Mouse (Mus musculus): ENCODE data around the gene Ppp2r5d. TPM values are rescaled to one million over a fixed set of nuclear protein-coding genes. Genes with fewer than 3 reads are reported as not detected.

Gene Ppp2r5d
- total RNA-seq (2021), result 10 to 100 TPM; 81.2 to 91.0 TPM

DNA sequence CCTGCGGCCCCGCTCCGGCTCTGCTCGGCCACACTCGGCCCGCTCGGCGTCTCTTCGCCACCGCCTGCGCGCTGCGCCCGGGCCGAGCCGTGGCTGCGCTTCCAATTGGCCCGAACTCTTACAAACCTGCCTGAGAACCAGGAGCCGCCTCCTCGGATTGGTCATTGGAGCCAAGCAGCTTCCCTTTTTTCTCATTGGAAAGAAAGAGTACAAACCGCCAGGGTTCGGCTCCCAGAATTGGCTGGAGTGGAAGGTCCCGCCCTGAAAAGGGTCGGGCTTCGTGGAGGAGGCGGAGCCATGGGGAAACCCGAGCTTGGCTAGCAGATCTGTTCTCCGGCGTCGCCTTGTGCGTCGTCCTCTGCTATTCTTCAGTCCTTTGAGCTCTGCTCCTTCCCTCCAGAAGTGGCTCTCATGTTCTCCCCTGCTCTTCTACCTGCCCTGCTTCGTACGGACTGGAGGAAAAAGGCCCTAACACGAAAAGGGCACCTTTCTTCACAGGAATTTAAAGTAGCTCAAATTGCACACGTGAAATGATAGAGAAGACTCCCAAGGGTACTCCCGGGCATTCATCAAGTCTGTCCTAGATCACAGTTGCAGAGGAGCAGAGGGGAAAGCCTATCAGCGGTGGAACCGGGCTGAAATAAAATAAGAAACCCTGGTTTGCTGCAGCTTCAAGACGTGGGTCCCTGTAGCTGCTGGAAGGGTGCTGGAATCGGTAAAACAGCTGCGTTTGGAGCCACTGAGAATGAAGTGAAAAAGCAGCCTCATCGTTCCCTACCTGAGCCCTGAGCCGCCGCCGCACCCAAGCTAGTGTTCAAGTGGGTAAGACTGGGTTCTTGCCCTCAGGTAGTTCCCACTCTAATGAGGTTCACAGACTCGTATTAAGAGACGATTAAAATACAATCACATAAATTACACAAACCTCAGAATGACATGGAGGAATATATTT, at the start of gene Ppp2r5d:
Ppp2r5d (minus strand) TSS at position 225 of the 949 bp plus-strand sequence.
- intact Hi-C loops (cut with DNase I), result loop anchor here (2.0 kb wide), 1 partner anchor 24 kb away; the partner anchor contains the start of gene Klhdc3
- DNase-seq (ENCODE audit: low spot score in 2 of 2), result peak; percentile 95 to 99

DNA sequence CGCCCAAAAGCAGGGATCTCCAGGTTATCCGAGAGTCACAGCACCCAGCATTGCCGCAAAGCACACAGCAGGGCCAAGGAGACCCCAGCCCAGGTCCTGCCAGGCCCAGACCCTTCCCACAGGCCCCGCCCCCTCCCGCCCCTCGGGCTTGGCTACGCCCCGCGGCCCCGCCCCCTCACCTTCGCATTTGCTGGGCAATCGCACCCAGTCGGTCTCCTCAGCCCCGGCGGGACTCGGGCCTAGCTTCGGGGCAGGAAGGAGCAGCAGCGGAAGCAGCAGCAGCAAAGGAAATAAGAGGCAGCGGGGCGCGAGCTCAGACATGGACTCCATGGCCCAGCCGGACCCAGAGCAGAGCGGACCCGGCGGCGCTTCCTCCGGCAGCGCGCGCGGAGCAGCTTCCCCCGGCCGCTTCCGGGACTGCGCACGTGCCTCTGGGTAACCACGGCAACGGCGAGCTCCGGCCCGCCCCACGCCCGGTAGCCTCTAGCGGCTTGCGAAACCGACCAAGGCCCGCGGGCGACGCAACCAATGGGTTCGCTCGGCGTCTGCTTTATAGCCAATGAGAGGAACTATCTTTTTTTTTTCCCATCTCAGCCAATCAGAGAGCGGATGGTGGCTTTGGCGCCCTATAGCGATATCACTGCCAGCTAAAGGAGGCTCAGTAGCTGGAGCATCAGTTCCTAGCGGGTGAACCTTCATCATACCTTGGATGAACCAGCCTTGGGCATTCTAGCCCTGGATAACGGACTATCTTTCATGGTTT, 47.1 kb upstream of the Ppp2r5d start, which contains the start of gene Cnpy3:
Cnpy3 (minus strand) TSS at position 421 of the 763 bp plus-strand sequence.
- peak; percentile 98 to 99 for DNase-seq (ENCODE audit: low spot score in 2 of 2)
- intact Hi-C loops (cut with DNase I), result loop anchor here (2.0 kb wide), 1 partner anchor 21 kb away; the partner anchor contains the start of gene 2310039H08Rik

DNA sequence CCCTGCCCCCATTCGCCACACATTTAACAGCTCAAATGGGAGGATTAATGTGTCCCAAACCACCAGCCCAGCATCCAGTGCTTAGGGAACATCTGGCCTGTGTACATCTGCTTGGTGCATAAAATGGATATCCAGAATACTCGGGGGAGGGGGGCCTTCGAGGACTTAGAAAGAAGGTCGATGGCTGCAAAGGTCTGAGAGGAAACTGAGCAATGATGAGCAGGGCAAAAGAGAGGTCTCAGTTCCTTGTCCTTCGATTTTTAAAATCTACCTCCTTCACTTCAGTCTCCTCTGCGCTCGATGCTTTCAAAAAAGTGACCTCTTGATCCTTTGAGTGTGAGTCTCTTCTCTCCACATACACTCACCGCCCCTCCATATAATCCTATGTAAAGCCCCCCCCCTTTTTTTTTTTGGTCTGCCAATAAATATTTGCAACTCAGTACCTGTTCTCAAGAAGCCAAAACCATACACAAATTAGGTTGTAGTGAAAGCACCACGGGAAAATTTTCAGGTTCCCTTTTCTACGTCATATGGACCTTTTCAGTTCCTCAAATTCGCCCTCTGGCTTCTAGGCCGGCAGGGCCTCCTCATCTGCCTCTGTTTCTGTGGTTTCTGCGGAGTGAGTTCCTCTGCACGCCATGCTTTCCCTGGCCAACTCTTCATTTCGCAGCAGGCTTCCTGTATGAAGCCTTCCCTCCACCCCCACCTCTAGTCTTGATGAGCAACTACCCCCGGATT, 46.3 kb upstream of the Ppp2r5d start:
- DNase-seq (ENCODE audit: low spot score in 2 of 2), result peak in 1 of 2 experiments; percentile 73
- intact Hi-C loops (cut with DNase I), result loop anchor here (2.0 kb wide), 1 partner anchor 22 kb away; the partner anchor contains the start of gene 2310039H08Rik

DNA sequence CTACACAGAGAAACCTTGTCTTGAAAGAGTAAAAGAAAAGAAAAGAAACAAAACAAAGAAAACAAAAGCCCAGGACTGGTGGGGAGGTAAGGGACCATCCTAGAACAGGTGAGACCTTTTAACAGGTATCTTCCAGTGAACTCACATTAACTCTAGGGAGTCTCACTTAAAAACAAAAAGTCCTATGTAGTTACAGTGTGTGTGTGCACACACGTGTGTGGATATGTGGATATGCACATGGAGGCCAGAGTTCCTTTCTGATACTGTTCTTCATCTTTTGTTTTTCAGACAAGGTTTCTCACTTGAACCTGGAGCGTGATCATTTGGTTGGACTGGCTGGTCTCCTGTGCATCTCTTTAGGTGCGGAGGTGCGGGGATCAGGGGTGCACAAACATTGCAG, 45.7 kb upstream of the Ppp2r5d start:
- intact Hi-C loops (cut with DNase I), result loop anchor here (2.0 kb wide), 1 partner anchor 22 kb away; the partner anchor contains the start of gene 2310039H08Rik
- DNase-seq (ENCODE audit: low spot score in 2 of 2), result no peak

DNA sequence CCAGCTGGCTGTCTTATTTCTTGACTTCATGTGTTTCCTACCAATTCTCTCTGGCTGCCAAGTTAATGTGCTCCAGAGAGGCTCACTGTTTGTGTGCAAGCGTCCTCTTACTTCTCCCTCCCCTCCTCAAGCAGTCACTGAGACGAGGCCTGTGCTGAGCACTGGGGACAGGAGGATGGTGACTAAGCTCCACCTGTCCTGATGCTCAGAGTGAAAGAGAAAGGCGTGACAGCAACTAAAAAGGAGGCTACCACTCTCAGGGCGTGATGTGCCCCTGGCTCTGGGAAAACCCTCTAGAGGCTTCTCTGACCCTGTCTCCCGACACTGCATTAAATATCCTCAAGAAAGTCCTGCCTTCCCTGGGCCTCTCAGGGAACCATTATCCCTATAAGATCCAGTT, 44.4 kb upstream of the Ppp2r5d start:
- intact Hi-C loops (cut with DNase I), result no loop called here
- no peak for DNase-seq (ENCODE audit: low spot score in 2 of 2)

DNA sequence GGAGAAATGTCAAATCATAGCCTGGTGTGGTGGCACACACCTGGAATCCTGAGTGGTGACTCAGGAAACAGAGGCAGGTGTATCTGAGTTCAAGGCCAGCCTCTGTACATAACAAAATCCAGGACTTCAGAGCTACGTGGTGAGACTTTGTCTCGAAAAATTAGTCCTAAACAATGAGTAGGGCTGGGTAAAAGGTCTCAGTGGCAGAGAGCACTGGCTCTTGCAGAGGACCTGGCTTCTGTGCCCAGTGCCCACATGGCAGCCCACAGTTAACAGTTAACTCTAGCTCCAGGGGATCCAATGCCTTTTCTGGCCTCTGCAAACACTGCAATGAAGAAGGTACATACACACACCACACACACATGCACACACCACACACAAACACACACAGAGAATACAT, 42.9 kb upstream of the Ppp2r5d start:
- intact Hi-C loops (cut with DNase I), result no loop called here
- no peak for DNase-seq (ENCODE audit: low spot score in 2 of 2)

DNA sequence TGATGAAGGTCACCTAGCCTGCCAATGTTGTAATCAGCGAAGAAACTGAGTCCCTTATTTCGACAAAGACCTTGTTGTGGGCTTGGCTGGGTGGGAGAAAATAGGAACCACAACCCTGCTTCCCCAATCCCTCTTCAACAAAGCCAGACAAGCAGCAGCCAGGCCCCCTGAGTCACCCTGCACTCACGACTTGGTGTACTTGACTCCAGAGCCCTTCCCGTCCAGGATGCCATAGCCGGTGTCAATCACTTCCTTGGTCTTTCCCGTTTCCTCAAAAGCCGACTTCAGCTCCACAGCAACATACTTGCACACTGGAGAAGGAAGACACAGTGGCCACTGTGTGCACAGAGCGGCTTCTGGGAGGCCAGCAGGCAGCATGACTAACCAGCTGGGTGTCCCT, 42.3 kb upstream of the Ppp2r5d start:
- intact Hi-C loops (cut with DNase I), result no loop called here

DNA sequence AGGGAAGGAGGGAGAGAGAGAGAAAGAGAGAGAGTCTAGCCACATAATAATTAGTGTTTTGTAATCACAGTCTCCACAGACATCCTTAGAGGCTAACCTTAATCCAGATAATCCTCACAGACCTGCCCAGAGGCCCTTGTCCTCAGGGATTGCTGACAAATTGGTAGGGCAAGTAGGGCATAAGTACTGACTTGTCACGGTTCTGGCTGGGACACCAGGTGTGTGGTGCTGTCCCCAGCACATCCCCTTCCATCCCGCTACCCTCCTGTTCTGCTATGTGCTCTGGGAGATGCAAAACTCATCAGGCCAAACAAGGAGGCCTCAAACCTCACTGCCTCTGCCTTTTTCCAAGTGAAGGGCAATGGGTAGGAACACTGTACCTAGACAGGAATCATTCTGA, 40.6 kb upstream of the Ppp2r5d start:
- intact Hi-C loops (cut with DNase I), result no loop called here
- DNase-seq (ENCODE audit: low spot score in 2 of 2), result no peak

More for the DNA sequence above, 42.3 kb upstream of the Ppp2r5d start:
- DNase-seq (ENCODE audit: low spot score in 2 of 2), result no peak

DNA sequence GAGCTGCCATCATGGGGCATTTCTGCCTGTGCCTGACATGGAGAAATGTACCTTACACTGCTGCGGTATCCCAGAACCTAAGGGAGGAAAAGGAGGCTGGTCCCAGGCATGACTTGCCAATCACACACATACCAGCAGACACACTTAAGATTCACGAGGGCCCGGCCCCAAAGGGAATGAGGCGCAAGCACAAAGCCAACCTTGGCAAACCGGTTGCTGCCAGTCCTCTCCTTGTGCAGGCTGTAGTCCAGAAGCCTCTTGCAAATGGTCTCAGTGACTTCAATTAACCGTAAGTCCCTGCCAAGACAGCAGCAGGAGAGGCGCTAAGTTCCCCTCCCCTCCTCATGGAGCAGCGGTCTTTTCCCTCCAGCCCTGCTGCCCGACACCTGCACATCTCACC, 38.1 kb upstream of the Ppp2r5d start:
- DNase-seq (ENCODE audit: low spot score in 2 of 2), result no peak
- intact Hi-C loops (cut with DNase I), result no loop called here

DNA sequence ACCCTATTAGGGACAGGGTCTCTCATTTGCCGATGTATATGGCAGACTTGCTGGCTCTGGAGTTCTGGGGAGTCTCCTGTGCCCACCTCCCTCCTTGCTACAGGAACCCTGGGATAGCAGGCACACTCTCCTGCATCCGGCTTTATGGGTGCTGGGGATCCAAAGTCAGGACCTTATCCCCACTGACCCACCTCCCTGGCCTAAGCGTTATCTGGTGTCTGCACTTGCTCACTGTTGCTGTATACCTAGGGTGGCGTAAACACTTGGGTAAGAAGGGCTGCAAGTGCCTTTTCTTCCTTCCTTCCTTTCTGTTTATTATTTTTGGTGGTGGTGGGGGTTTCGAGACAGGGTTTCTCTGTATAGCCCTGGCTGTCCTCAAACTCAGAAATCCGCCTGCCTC, 36.4 kb upstream of the Ppp2r5d start:
- intact Hi-C loops (cut with DNase I), result no loop called here

DNA sequence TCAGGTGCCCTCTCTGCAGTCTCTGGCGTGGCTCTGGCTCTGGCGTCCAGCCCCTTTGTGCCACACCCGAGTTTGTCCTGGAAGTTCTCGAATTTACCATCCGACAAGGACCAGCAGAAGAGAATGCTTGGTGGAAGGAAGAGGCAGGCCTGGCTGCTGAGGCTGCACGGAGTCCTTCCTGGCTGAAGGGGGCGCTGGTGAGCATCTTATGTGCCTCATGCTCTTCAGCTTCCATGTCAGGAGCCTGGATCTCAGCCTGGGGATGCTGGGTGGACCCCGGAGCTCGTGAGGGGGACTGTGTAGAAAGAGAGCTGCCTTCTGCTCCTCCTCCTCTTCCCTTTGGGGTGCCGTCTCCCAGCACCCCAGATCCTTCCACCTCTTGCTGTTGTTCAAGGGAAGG, 31.2 kb upstream of the Ppp2r5d start:
- DNase-seq (ENCODE audit: low spot score in 2 of 2), result no peak
- intact Hi-C loops (cut with DNase I), result loop anchor here (5.0 kb wide), 1 partner anchor 36 kb away; the partner anchor contains the start of gene 2310039H08Rik

More for the DNA sequence above, 36.4 kb upstream of the Ppp2r5d start:
- no peak for DNase-seq (ENCODE audit: low spot score in 2 of 2)

DNA sequence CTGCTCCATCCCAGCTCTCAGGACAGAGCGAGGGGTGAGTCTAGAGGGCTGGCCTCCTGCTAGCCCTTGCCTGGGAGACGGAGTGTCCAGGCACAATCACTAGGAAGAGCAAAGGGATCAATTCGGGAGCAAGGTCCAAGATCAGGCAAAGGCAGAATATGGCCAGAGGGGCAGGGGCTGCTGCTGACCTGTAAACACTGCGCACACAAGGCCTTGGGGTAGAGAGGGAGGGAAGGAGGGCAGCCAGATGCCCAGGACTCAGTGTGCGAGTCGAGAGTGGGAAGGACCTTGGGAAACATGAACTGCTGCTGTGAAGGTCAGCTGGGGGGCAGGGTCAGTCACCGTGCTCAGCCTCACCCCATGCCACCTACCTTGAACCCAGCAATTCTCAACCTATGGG, 30.4 kb upstream of the Ppp2r5d start:
- DNase-seq (ENCODE audit: low spot score in 2 of 2), result no peak
- intact Hi-C loops (cut with DNase I), result loop anchor here (5.0 kb wide), 1 partner anchor 37 kb away; the partner anchor contains the start of gene 2310039H08Rik

DNA sequence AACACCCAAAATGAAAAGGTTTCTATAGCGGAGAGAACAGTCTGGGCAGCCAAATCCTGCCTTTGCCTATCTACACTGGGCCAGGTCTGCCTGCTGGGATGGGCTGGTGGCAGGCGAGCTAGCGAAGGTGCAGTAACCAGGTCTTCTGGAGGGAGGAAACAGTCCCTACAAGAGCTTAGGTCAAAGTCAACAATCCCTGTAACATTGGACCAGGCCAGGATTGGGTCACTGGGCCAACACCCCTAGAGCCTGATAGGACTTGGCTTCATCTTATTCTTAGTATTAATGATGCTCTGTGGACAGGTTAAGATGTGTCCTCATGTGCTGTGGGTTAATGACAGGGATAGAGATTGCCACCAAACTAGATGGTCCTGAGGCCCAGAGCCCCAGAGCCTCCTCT, 29.1 kb upstream of the Ppp2r5d start:
- intact Hi-C loops (cut with DNase I), result no loop called here

DNA sequence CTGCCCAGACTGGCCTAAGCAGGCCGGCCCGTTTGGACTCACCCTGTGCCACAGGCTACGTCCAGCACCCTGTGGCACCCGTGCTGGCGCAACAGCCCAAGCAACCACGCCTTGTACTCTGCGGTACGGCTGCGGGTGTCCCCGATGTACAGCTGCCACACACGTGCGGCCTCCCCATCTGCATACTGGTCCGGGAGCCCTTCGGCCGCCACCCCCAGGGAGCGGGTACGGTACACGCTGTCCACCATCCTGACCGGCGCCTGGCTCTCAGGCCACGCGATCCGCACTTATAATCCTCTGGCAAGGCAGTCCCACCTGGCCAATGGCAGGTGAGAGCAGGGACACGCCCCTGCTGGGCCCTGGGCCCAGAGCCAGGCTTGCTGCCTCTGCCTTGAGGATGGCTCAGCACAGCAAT, 24.0 kb upstream of the Ppp2r5d start, which contains the start of gene Gnmt:
Gnmt (minus strand) TSS at position 265 of the 415 bp plus-strand sequence.
- no peak for DNase-seq (ENCODE audit: low spot score in 2 of 2)
- intact Hi-C loops (cut with DNase I), result no loop called here

More for the DNA sequence above, 29.1 kb upstream of the Ppp2r5d start:
- DNase-seq (ENCODE audit: low spot score in 2 of 2), result no peak

DNA sequence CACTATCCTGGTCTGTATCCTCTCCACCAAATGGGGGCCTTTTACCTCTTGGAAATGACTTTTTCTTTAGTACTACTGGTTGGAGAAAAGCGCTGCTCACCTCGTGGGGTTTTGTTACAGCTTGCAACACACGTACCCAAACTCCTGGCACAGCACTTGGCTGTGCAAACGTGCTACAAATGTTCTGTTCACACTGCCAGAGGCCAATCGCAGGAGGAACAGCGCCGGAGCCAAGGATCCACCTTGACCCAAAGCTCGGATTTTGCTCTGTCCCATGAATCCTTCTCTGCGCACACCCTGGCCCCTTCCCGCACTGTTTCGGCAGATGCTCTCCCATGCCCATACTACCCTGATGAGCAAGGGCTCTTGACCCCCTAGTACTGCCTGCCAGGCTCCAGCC, 23.6 kb upstream of the Ppp2r5d start:
- intact Hi-C loops (cut with DNase I), result no loop called here
- no peak for DNase-seq (ENCODE audit: low spot score in 2 of 2)

DNA sequence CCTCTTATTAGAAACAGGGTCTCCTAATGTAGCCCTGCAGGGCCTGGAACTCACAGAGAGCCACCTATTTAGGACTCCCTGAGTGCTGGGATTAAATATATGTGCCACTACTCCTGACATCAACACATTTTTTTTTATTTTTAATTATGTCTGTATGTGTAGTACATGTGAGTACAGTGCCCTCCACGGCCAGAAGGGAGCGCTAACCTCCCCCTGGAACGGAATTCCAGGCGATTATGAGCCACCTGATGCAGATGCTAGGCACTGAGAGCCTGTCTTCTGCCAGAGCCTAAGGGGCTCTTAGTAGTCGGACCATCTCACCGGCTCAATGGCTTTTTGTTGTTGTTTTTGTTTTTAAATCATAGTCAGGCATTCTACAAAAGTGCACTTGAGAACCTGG, 23.1 kb upstream of the Ppp2r5d start:
- intact Hi-C loops (cut with DNase I), result no loop called here
- DNase-seq (ENCODE audit: low spot score in 2 of 2), result no peak

DNA sequence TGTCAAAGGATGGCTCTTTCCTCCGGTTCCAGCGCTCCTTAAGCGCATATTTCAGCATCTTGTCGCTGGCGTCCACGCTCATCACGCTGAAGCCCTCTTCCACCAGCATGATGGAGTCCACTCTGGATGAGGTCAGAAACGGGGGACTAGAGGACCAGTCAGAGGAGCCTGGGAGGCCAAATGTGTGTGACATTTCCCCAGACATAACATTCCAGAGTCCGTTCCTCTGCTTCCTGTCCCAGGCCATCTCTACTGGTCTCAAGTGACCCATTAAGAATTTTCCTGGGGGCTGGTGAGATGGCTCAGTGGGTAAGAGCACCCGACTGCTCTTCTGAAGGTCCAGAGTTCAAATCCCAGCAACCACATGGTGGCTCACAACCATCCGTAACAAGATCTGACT, 22.4 kb upstream of the Ppp2r5d start:
- intact Hi-C loops (cut with DNase I), result no loop called here
- DNase-seq (ENCODE audit: low spot score in 2 of 2), result no peak

DNA sequence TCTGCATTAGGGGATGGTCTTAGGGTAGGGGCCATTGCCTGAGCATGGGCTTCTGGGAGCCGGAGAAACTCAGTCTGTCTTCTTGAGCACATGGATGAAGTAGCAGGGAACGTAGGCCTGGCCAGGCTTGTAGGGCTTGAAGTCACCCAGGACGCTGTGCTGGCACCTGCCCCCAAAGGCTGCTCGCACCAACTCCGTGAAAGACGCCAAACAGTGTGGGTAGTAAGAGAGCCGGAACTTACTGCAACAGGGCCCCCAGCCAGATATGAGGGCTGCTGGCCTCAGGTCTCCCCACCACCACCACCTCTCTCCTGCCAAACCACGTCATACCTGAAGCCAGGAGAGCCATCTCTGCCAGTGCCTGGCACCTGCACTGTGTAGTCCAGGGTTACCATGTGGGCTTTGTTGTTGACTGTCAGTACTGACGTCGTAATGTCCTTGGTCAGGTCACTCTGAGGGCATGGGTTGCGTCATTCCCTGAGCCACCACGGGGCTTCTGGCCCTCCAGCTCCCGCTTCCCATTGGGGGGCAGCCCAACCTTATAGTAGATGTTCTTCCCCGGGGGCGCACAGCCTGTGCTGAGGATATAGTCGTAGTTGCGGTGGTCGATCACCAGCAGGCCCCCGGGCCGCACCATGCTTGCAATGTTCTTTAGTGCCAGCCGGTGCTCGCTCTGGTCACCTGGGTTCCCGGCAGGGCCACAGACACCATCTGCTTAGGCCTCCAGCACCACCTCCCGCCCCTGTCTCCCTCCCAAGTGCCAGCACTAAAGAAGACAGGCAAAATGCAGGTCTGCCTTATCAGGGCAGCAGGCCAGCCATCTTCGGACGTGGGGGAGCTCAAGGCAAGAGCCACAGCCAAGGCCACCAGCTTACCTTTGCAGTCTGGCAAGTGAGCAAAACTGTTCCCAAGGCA, 21.1 kb upstream of the Ppp2r5d start:
- intact Hi-C loops (cut with DNase I), result no loop called here
- DNase-seq (ENCODE audit: low spot score in 2 of 2), result no peak
